Mouse (Mus musculus) embryonic facial prominence, embryonic 14.5 days (tissue): Measurements from ENCODE around the gene Fmnl1. TPM values are rescaled to one million over a fixed set of nuclear protein-coding genes. Genes with fewer than 3 reads are reported as not detected.

Experiments
- ATAC-seq: fragments of 200-750 bp; cut with Nextera tagmentation; 2 replicates; pipeline ENCODE4 v1.8.0; 2017; ENCODE audit warnings: low read depth, moderate number of reproducible peaks, moderate TSS enrichment
- DNase-seq: peaks from one replicate; pipeline ENCODE4 v3.0.0-alpha.2; 2015; ENCODE audit warnings: low spot score
- H3K27ac ChIP-seq: fragments of 300-500 bp; sonication (generic); replicated peaks from 2 replicates; pipeline ENCODE4 v1.5.1; 2014; ENCODE audit warnings: low read depth, mild to moderate bottlenecking, low read length, moderate library complexity
- H3K27me3 ChIP-seq: fragments of 300-500 bp; sonication (generic); replicated peaks from 2 replicates; pipeline ENCODE4 v1.6.1; 2014; ENCODE audit warnings: low read length; ENCODE audit not compliant: control insufficient read depth, insufficient read depth
- H3K36me3 ChIP-seq: fragments of 300-500 bp; sonication (generic); 2 replicates; pipeline ENCODE4 v1.6.1; 2014; ENCODE audit warnings: low read length, mixed read lengths; ENCODE audit not compliant: control insufficient read depth, insufficient read depth
- H3K4me1 ChIP-seq: fragments of 300-500 bp; sonication (generic); 2 replicates; pipeline ENCODE4 v1.6.1; 2014; ENCODE audit warnings: antibody characterized with exemption, low read length; ENCODE audit not compliant: control insufficient read depth, insufficient read depth
- H3K4me2 ChIP-seq: fragments of 300-500 bp; sonication (generic); 2 replicates; pipeline ENCODE4 v1.6.1; 2014; ENCODE audit warnings: low read depth, mild to moderate bottlenecking, low read length, moderate library complexity, mixed read lengths
- H3K4me3 ChIP-seq: fragments of 300-500 bp; sonication (generic); 2 replicates; pipeline ENCODE4 v1.5.1; 2014; ENCODE audit warnings: low read depth, mild to moderate bottlenecking, low read length
- H3K9ac ChIP-seq: fragments of 300-500 bp; sonication (generic); 2 replicates; pipeline ENCODE4 v1.6.1; 2014; ENCODE audit warnings: low read depth, mild to moderate bottlenecking, low read length, moderate library complexity, mixed read lengths
- H3K9me3 ChIP-seq: fragments of 300-500 bp; sonication (generic); 2 replicates; pipeline ENCODE4 v1.6.1; 2016; ENCODE audit warnings: low read length; ENCODE audit not compliant: control insufficient read depth
- WGBS: fragments of 180-500 bp; shearing (Covaris S2); extraction: QIAGEN DNeasy Blood & Tissue Kit; methylation state at CpG from one replicate; pipeline ENCODE4 v1.1.7; 2014; 5-methylcytosine and 5-hydroxymethylcytosine counted together
- polyA plus RNA-seq: library from polyadenylated mRNA; unstranded; fragments of >200 nt; fragmentation: Nextera tagmentation; extraction: Ambion mirVana; gene quantifications from 2 replicates; pipeline ENCODE4 v1.2.1, GENCODE M21; 2014

Fmnl1 gene
- polyA plus RNA-seq, 1 experiment from 2014 or later: 3.3 TPM

GRCm38 (mm10) chr11:103229608-103230007 is 58.7 kb downstream of the Fmnl1 start:
- DNase-seq (no peak), ATAC-seq (no peak)
- Histone ChIP-seq H3K4me3 (no peak overlapping the region), H3K4me1 (no peaks in the 10 kb centered on the region), H3K4me2 (no peak overlapping the region), H3K9ac (no peak overlapping the region), H3K27me3 (no peaks in the 10 kb centered on the region), H3K36me3 (peaks cover 68% of the 10 kb centered on the region), H3K9me3 (0 out of 2 replicates have a peak, but pooled peaks cover 6% of the 10 kb centered on the region), H3K27ac (no peak overlapping the region)
- 100% methylated on average over 2 of the region's 2 CpGs for WGBS

DNA sequence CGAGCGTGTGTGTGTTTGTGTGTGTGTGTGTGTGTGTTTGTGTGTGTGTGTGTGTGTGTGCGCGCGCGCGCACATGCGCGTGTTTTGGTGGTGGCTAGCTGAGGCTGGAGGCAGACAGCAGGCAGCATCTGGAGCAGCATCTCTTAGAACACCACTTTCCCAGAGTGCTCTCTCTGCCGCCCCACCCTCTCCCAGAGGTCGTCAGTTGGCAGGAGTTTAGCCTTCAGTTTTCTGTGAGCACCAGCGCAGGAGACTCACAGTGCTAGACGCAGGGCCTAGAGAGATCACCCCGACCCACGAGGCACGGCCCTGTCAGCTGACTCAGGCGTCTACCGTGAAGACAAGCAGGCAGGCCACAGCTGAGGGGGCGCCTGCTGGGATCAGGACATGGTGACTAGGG is 59.7 kb downstream of the Fmnl1 start:
- Histone ChIP-seq H3K27ac (no peak overlapping the region), H3K36me3 (peaks cover 62% of the 10 kb centered on the region), H3K9me3 (0 out of 2 replicates have a peak, but pooled peaks cover 6% of the 10 kb centered on the region), H3K4me1 (no peaks in the 10 kb centered on the region), H3K9ac (no peak overlapping the region), H3K27me3 (no peaks in the 10 kb centered on the region), H3K4me2 (no peak overlapping the region), H3K4me3 (no peak overlapping the region)
- DNase-seq: no peak
- WGBS: 80% methylated on average over 19 of the region's 19 CpGs
- ATAC-seq: no peak

GRCm38 (mm10) chr11:103231367-103231766 is 60.5 kb downstream of the Fmnl1 start:
- Histone ChIP-seq H3K9ac (no peak overlapping the region), H3K4me2 (no peak overlapping the region), H3K9me3 (0 out of 2 replicates have a peak, but pooled peaks cover 6% of the 10 kb centered on the region), H3K4me3 (no peak overlapping the region), H3K27ac (no peak overlapping the region), H3K27me3 (no peaks in the 10 kb centered on the region), H3K4me1 (no peaks in the 10 kb centered on the region), H3K36me3 (peaks cover 61% of the 10 kb centered on the region)
- no peak for DNase-seq
- 89% methylated on average over 7 of the region's 7 CpGs for WGBS
- ATAC-seq: no peak

DNA sequence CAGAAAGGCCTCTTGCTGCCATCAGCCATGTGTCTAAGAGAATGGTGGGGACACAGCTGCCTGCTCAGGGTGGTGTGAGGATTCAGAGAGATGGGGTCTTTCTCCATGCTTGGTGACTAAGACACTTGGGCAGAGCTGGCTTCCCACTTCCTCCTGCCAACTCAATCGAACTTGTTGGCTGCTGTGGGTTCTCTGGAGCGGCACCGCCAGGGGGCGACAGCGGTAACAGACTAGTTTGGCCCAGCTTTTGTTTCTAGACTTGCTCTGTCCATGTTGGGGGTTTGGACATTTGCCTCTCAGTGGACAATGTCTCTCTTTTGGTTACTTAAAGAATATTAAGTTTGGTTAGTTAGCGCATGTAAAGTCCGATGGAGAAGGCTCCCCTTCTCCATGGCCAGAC is 62.1 kb downstream of the Fmnl1 start:
- DNase-seq: peak; percentile 67
- 33% methylated on average over 7 of the region's 7 CpGs for WGBS
- ATAC-seq: no peak
- peaks cover 61% of the 10 kb centered on the region for H3K36me3 ChIP-seq
- H3K27me3 ChIP-seq: no peaks in the 10 kb centered on the region
- no peak overlapping the region for H3K9ac ChIP-seq
- no peak overlapping the region for H3K27ac ChIP-seq
- H3K4me1 ChIP-seq: no peaks in the 10 kb centered on the region
- H3K9me3 ChIP-seq: 0 out of 2 replicates have a peak, but pooled peaks cover 6% of the 10 kb centered on the region
- H3K4me2 ChIP-seq: no peak overlapping the region
- no peak overlapping the region for H3K4me3 ChIP-seq

GRCm38 (mm10) chr11:103234447-103234846 is 63.5 kb downstream of the Fmnl1 start:
- H3K4me1 ChIP-seq: no peaks in the 10 kb centered on the region
- H3K4me3 ChIP-seq: no peak overlapping the region
- no peak for ATAC-seq
- peaks cover 62% of the 10 kb centered on the region for H3K36me3 ChIP-seq
- no peaks in the 10 kb centered on the region for H3K27me3 ChIP-seq
- no peak for DNase-seq
- H3K9me3 ChIP-seq: 0 out of 2 replicates have a peak, but pooled peaks cover 5% of the 10 kb centered on the region
- H3K27ac ChIP-seq: no peak overlapping the region
- WGBS: 57% methylated on average over 1 of the region's 1 CpGs
- no peak overlapping the region for H3K9ac ChIP-seq
- no peak overlapping the region for H3K4me2 ChIP-seq

DNA sequence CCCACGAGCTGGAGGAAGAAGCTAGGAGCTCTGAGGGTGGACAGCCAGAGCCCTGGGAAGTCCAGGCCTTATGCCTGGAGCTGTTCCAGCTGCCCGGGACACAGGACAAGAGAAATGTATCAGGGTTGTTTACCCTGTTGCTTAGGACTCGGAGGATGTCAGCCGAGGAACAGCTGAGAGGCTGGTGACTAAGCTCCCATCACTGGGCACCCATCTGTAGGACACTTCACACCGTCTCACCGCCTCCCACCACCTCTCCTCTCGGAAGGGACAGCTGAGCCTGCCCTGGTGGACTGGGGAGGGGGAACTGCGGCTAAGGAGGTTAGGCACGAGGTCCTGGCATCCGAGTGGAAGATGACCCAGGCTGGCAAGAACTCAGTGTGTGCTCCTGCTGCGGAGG is 64.8 kb downstream of the Fmnl1 start:
- peak; percentile 34 for ATAC-seq
- H3K9ac ChIP-seq: no peak overlapping the region
- H3K4me1 ChIP-seq: no peaks in the 10 kb centered on the region
- H3K36me3 ChIP-seq: peaks cover 58% of the 10 kb centered on the region
- 64% methylated on average over 11 of the region's 11 CpGs for WGBS
- no peaks in the 10 kb centered on the region for H3K9me3 ChIP-seq
- H3K27ac ChIP-seq: no peak overlapping the region
- DNase-seq: peak; percentile 41
- no peak overlapping the region for H3K4me3 ChIP-seq
- no peaks in the 10 kb centered on the region for H3K27me3 ChIP-seq
- no peak overlapping the region for H3K4me2 ChIP-seq

GRCm38 (mm10) chr11:103236431-103236830 is 65.5 kb downstream of the Fmnl1 start:
- H3K27ac ChIP-seq: no peak overlapping the region
- no peak for ATAC-seq
- WGBS: 69% methylated on average over 6 of the region's 6 CpGs
- peaks cover 51% of the 10 kb centered on the region for H3K36me3 ChIP-seq
- H3K4me1 ChIP-seq: no peaks in the 10 kb centered on the region
- no peak overlapping the region for H3K4me3 ChIP-seq
- no peaks in the 10 kb centered on the region for H3K9me3 ChIP-seq
- DNase-seq: no peak
- no peak overlapping the region for H3K4me2 ChIP-seq
- no peaks in the 10 kb centered on the region for H3K27me3 ChIP-seq
- no peak overlapping the region for H3K9ac ChIP-seq

GRCm38 (mm10) chr11:103236903-103237302 is 66.0 kb downstream of the Fmnl1 start:
- H3K4me3 ChIP-seq: no peak overlapping the region
- no peaks in the 10 kb centered on the region for H3K9me3 ChIP-seq
- ATAC-seq (no peak; the same call in 1 of the 2 replicates), DNase-seq (no peak)
- no peak overlapping the region for H3K4me2 ChIP-seq
- WGBS: 74% methylated on average over 10 of the region's 10 CpGs
- no peak overlapping the region for H3K27ac ChIP-seq
- no peaks in the 10 kb centered on the region for H3K27me3 ChIP-seq
- H3K36me3 ChIP-seq: peaks cover 47% of the 10 kb centered on the region
- H3K4me1 ChIP-seq: 0 out of 2 replicates have a peak, but pooled peaks cover 3% of the 10 kb centered on the region
- H3K9ac ChIP-seq: no peak overlapping the region

DNA sequence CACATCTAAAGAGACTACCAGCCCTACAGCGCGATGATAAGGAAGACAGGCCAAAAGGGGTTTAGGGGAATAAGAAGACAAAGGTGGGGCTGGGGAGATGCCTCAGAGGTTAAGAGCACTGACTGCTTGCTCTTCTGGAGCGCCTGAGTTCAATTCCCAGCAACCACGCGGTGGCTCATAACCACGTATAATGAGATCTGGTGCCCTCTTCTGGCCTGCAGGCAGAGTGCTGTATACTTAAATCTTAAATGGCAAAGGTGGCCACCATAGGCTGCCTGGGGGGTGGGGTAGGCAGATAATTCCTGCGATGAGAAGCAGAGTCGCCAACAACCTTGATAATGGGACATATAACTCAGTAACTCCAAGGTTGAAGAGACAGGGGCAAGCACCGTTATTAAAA is 66.8 kb downstream of the Fmnl1 start:
- peaks cover 47% of the 10 kb centered on the region for H3K36me3 ChIP-seq
- no peak overlapping the region for H3K4me2 ChIP-seq
- ATAC-seq (no peak), DNase-seq (no peak)
- no peaks in the 10 kb centered on the region for H3K27me3 ChIP-seq
- H3K9ac ChIP-seq: no peak overlapping the region
- WGBS: 77% methylated on average over 9 of the region's 9 CpGs
- H3K9me3 ChIP-seq: no peaks in the 10 kb centered on the region
- 0 out of 2 replicates have a peak, but pooled peaks cover 3% of the 10 kb centered on the region for H3K4me1 ChIP-seq
- H3K27ac ChIP-seq: no peak overlapping the region
- no peak overlapping the region for H3K4me3 ChIP-seq
